In the genomic region with DNA sequence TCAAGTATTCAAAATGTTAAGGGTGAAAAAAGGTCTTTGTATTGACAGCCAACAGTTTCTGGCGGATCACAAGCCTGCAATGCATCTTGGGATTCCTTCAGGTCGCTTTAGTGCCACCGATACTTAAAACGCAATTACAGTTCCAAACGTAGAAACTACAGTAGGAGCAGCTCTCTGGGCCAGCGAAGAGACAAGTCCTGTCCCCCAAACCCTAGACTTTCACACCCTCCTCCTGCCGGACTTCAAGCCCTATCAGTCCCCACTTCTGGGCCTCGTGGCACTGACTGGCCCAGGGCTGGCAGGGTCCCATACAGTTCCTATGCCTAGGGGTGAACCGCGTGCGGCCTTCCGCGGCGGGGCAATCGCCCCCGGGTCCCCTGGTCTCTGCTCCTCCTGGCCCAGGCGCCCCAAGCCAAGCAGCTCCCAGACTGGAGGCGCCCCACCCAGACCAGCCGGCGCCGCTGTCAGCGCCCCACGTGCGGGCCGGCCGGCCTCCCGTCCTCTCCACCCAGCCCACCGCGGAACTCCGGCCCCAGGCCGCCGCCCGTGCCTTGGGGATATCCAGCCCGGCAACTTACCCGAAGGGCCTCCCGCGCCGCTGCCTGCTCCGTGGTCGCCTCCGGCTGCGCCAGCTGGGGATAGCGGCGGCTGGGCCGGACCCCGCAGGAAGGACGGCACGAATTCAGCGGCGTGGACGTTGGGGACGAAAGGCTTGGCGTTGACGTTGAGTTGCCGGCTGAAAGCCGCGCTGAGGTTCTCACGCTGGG, we compare ENCODE assay signal across 8 mouse cellular contexts. TPM values are rescaled to one million over a fixed set of nuclear protein-coding genes. Genes with fewer than 3 reads are reported as not detected.
DNase-seq lines count a peak whose midpoint lies in the region; TF ChIP-seq lines count a peak whose summit lies in the region.

No protein-coding gene starts in this region.

- H3K27me3 ChIP-seq in cerebellum, adult 2 months (ENCODE audit: control insufficient read depth, insufficient read depth, low read length): no peaks in the 10 kb centered on the region

- peak; percentile 48 for DNase-seq in MN1 (ENCODE audit: low spot score)
- peak; percentile 40 to 54 for DNase-seq in cerebellum, adult 2 months
- DNase-seq in forelimb bud, embryonic 11.5 days (ENCODE audit: low read depth, low spot score): peak; percentile 27
- DNase-seq in heart, postnatal 4 days: peak; percentile 67
- peak; percentile 55 to 60 for DNase-seq in layer of hippocampus, postnatal 10 days (ENCODE audit: low spot score in 2 of 2)
- peak; percentile 49 for DNase-seq in lung, postnatal 14 days
- peak; percentile 49 for DNase-seq in retina, postnatal 1 day
- DNase-seq in urinary bladder, adult 18-20 months (ENCODE audit: low spot score in 2 of 2): peak; percentile 41 to 65

- TF ChIP-seq POLR2A in cerebellum, adult 2 months (IDR thresholded peaks at IDR 0.05; ENCODE audit: borderline replicate concordance, insufficient read depth, low read length): no peak

- no peaks in the 10 kb centered on the region for H3K4me1 ChIP-seq in cerebellum, adult 2 months (ENCODE audit: control insufficient read depth, insufficient read depth, low read length)

- H3K4me3 ChIP-seq in cerebellum, adult 2 months (replicated peaks; ENCODE audit: insufficient read depth, low read depth, low read length): peak overlapping the region; percentile 80

- WGBS in cerebellum, adult 2 months: under 1% methylated on average over 58 of the region's 58 CpGs

- TF ChIP-seq CTCF in cerebellum, adult 2 months (IDR thresholded peaks at IDR 0.05; ENCODE audit: borderline replicate concordance, insufficient read depth, low read depth, low read length): no peak

- no peak overlapping the region for H3K27ac ChIP-seq in cerebellum, adult 2 months (ENCODE audit: insufficient read depth, low read length)

RNA-seq across cellular contexts. Expression of a gene that starts 0.9 kb away (rescaled TPM):
- polyA plus RNA-seq in cerebellum, adult 2 months (2012; rRNA removed): 43.6 and 44.0 TPM in 2 replicates
- total RNA-seq in heart, postnatal 4 days (2021): 10 to 100 TPM; 84.0 to 93.4 TPM
- 100 to 1,000 TPM; 101 to 107 TPM for total RNA-seq in layer of hippocampus, postnatal 10 days (2021)

RNA-seq across cellular contexts. Expression of a gene that starts 50.1 kb away (rescaled TPM):
- polyA plus RNA-seq in cerebellum, adult 2 months (2012; rRNA removed): 44.9 and 45.2 TPM in 2 replicates
- 10 to 100 TPM; 64.3 to 70.0 TPM for total RNA-seq in heart, postnatal 4 days (2021)
- 10 to 100 TPM; 58.0 to 62.6 TPM for total RNA-seq in layer of hippocampus, postnatal 10 days (2021)
